Mouse (Mus musculus): ENCODE results near the gene Nup214.

- TF ChIP-seq CTCF (IDR thresholded peaks at IDR 0.05; ENCODE audit: borderline replicate concordance, insufficient read depth, low read depth, low read length) (no peak), POLR2A (IDR thresholded peaks at IDR 0.05; ENCODE audit: borderline replicate concordance, insufficient read depth, low read length) (no peak)
These were observed 106.4 kb downstream of the Nup214 start for GRCm38 (mm10) chr2:32080681-32081080.
